Mouse (Mus musculus) stomach, embryonic 14.5 days (tissue): ENCODE results near the gene Mien1. TPM values are rescaled to one million over a fixed set of nuclear protein-coding genes. Genes with fewer than 3 reads are reported as not detected.

ENCODE experiments used
- ATAC-seq: fragments of 200-750 bp; cut with Nextera tagmentation; 2 replicates; pipeline ENCODE4 v1.8.0; 2017; ENCODE audit warnings: low read depth, moderate TSS enrichment; ENCODE audit not compliant: insufficient number of reproducible peaks, insufficient read depth, low FRiP score
- H3K27ac ChIP-seq: fragments of 300-500 bp; sonication (generic); 2 replicates; pipeline ENCODE4 v1.5.1; 2014; ENCODE audit warnings: mild to moderate bottlenecking, low read length, moderate library complexity, mixed read lengths
- H3K27me3 ChIP-seq: fragments of 300-500 bp; sonication (generic); 2 replicates; pipeline ENCODE4 v1.6.1; 2014; ENCODE audit warnings: low read length, control low read depth, mixed read lengths; ENCODE audit not compliant: control insufficient read depth, insufficient read depth
- H3K36me3 ChIP-seq: fragments of 300-500 bp; sonication (generic); 2 replicates; pipeline ENCODE4 v1.6.1; 2014; ENCODE audit warnings: mild to moderate bottlenecking, control low read depth, low read length, moderate library complexity, mixed read lengths; ENCODE audit not compliant: control insufficient read depth, insufficient read depth
- H3K4me1 ChIP-seq: fragments of 300-500 bp; sonication (generic); 2 replicates; pipeline ENCODE4 v1.6.1; 2014; ENCODE audit warnings: low read length, control low read depth, mixed read lengths; ENCODE audit not compliant: control insufficient read depth, insufficient read depth
- H3K4me2 ChIP-seq: fragments of 300-500 bp; sonication (generic); replicated peaks from 2 replicates; pipeline ENCODE4 v1.6.1; 2014; ENCODE audit warnings: low read depth, low read length, control low read depth
- H3K4me3 ChIP-seq: fragments of 300-500 bp; sonication (generic); 2 replicates; pipeline ENCODE4 v1.5.1; 2014; ENCODE audit warnings: low read depth, low read length, control low read depth
- H3K9ac ChIP-seq: fragments of 300-500 bp; sonication (generic); replicated peaks from 2 replicates; pipeline ENCODE4 v1.6.1; 2014; ENCODE audit warnings: low read depth, mild to moderate bottlenecking, control low read depth, low read length, moderate library complexity, mixed read lengths
- H3K9me3 ChIP-seq: fragments of 300-500 bp; sonication (generic); 2 replicates; pipeline ENCODE4 v1.6.1; 2016; ENCODE audit warnings: low read depth, low read length, control low read depth; ENCODE audit not compliant: control insufficient read depth
- WGBS: fragments of 180-500 bp; shearing (Covaris S2); extraction: QIAGEN DNeasy Blood & Tissue Kit; methylation state at CpG from one replicate; pipeline ENCODE4 v1.1.7; 2014; 5-methylcytosine and 5-hydroxymethylcytosine counted together
- polyA plus RNA-seq: library from polyadenylated mRNA; unstranded; fragments of >200 nt; fragmentation: Nextera tagmentation; extraction: Ambion mirVana; gene quantifications from 2 replicates; pipeline ENCODE4 v1.2.1, GENCODE M21; 2014

Gene Mien1
- polyA plus RNA-seq, 1 experiment from 2014 or later = 98.0 TPM

DNA sequence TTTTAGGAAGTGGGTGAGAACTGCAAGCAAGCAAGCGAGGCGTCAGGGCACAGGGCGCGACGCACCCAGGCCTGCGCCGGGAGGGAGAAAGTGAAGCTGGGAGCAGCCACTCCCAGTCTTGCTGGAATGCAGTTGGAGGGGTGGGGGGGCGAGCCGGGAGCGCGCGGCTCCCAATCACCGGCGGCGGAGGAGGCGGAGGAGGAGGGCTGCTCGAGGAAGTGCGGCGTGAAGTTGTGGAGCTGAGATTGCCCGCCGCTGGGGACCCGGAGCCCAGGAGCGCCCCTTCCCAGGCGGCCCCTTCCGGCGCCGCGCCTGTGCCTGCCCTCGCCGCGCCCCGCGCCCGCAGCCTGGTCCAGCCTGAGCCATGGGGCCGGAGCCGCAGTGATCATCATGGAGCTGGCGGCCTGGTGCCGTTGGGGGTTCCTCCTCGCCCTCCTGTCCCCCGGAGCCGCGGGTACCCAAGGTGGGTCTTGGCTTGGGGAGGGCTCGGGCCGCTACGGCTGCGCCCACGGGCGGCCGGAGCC, 26.5 kb downstream of the Mien1 start, which contains the start of gene Erbb2:
TSS of gene Erbb2 (plus strand) at position 198 of the 524 bp plus-strand sequence.
- H3K4me2 ChIP-seq = peak within 1 kb of the TSS; percentile 68
- no peaks in the 10 kb centered on the region for H3K36me3 ChIP-seq
- no peaks in the 10 kb centered on the region for H3K9me3 ChIP-seq
- H3K27ac ChIP-seq = peak within 1 kb of the TSS; percentile 96
- H3K4me1 ChIP-seq = peaks cover 38% of the 10 kb centered on the region
- peak within 1 kb of the TSS; percentile 90 for H3K4me3 ChIP-seq
- WGBS = under 1% methylated on average over 49 of the region's 49 CpGs
- ATAC-seq = peak; percentile 83
- H3K9ac ChIP-seq = peak within 1 kb of the TSS; percentile 95
- no peaks in the 10 kb centered on the region for H3K27me3 ChIP-seq

DNA sequence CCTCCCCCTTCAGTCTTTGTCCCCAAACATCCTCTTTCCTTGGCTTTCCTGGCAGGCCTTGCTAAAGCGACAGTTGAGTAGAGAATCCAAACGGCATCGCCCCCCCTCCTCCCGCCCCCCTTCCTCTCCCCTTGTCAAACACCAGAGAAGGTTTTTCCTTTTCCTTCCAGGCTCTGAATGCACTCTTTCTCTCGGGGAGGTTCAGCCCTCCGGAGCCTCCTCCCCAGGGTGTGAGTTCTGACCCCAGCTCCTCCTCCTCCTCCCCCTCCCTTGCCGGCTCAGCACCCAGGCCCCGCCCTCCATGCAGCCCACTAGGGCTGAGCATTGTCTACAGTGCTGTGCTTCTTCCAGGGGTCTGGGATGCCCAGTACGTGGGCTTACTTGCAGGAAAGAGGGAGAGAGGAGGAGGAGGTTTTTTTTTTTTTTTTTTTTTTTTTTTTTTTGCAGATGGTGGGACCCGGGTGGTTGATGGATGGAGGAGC, 29.4 kb downstream of the Mien1 start:
- 0% methylated on average over 10 of the region's 10 CpGs for WGBS
- H3K27ac ChIP-seq = peak overlapping the region; percentile 81; the same call in 1 of the 2 replicates
- H3K4me1 ChIP-seq = peaks cover 24% of the 10 kb centered on the region
- H3K36me3 ChIP-seq = no peaks in the 10 kb centered on the region
- H3K9me3 ChIP-seq = no peaks in the 10 kb centered on the region
- H3K9ac ChIP-seq = 0 out of 2 replicates have a peak overlapping the region, but pooled peaks have one; percentile 21
- no peaks in the 10 kb centered on the region for H3K27me3 ChIP-seq
- peak overlapping the region; percentile 35 for H3K4me2 ChIP-seq
- no peak overlapping the region for H3K4me3 ChIP-seq
- peak; percentile 50; the same call in 1 of the 2 replicates for ATAC-seq

DNA sequence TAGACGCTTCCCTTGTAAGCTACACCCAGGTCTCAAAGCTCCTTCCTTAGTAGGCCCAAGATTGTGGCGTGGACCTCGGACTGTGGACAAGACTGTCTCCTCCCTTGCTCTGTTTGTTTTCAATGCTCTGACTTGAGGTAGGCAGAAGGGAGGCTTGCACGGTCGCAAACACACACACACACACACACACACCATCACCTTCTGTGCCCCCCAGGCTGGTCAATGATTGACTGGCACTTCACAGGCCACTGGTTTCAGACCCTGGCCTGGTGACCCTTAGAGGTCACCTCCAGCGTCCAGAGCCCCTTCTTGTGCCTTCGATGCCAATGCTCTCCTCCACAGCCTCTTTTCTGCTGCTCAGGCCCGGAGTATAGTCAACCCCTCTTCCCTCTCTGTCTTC, 29.9 kb downstream of the Mien1 start:
- Histone ChIP-seq H3K9ac (0 out of 2 replicates have a peak overlapping the region, but pooled peaks have one; percentile 21), H3K9me3 (no peaks in the 10 kb centered on the region), H3K27me3 (no peaks in the 10 kb centered on the region), H3K27ac (peak overlapping the region; percentile 81; the same call in 1 of the 2 replicates), H3K4me3 (no peak overlapping the region), H3K36me3 (no peaks in the 10 kb centered on the region), H3K4me2 (peak overlapping the region; percentile 35), H3K4me1 (peaks cover 19% of the 10 kb centered on the region)
- WGBS = 47% methylated on average over 8 of the region's 8 CpGs
- peak; percentile 1; the same call in 1 of the 2 replicates for ATAC-seq

DNA sequence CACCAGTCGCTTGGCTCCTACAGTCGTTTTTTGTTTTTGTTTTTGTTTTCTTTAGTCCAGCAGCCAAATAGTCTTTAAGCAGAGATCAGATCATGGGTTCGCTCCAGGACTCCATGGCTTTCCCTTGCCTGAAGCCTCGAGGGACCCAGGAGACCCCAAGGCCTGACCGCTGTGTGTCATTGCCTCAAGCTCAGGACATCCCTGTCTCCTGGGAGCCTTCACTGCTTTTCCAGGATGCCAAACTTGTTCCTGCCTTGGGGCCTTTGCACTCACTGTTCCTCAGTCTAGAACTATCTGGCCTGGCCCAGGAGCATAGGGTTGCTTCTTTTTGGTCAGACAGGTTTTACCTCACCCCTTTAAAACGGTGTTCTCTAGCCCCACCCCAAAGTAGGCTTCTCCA, 32.2 kb downstream of the Mien1 start:
- 73% methylated on average over 6 of the region's 6 CpGs for WGBS
- ATAC-seq = no peak
- H3K27me3 ChIP-seq = no peaks in the 10 kb centered on the region

DNA sequence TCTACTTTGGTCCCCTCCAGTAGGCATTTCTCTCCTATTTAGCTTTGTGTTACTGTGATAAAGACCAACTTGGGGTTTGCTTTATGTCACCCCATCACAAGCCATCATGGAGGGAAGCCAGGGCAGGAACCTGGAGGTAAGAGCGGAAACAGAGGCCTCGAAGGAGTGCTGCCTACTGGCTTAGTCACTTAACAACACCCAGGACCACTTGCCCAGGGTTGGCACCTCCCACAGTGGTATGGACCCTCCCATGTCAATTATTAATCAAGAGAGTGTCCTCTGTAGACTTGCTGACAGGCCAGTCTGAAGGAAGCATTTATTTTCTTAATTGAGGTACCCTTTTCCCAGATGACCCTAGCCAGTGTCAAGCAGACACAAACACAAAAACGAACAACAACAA, 38.0 kb downstream of the Mien1 start:
- H3K4me3 ChIP-seq = peak overlapping the region; percentile 61
- WGBS = 55% methylated on average over 3 of the region's 3 CpGs

More for the DNA sequence above, 32.2 kb downstream of the Mien1 start:
- Histone ChIP-seq H3K4me3 (no peak overlapping the region), H3K27ac (no peak overlapping the region), H3K4me1 (peaks cover 13% of the 10 kb centered on the region), H3K9me3 (no peaks in the 10 kb centered on the region), H3K4me2 (no peak overlapping the region), H3K9ac (no peak overlapping the region), H3K36me3 (no peaks in the 10 kb centered on the region)

DNA sequence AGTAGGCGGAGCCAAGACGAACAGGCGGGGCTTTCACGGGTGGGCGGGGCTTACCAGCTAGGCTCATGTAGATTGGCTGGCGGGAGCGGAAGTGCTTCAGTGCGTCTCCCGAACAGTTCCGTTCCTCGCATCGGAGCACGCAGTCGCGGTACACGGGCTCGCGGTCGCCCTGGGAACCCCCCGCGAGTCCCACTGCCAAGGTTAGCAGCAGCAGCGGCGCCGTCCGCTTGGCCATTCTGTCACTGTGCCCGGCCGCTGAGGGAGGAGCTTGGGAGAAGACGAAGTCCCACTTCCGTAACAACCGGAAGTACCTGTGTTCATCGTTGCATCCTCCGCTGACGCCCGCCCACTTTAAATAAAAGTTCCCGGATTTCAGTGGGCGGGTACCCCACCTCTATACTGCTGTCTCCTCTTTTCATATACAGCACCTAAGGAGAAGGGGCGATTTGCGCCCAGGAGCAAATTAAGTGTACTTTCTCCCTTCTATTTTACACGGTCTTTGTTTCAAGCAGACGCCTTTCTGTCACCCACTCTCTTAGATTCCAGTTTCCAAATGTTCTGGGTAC, 38.5 kb downstream of the Mien1 start, which contains the start of gene Pgap3:
TSS of gene Pgap3 (minus strand) at position 330 of the 566 bp plus-strand sequence.
- under 1% methylated on average over 40 of the region's 40 CpGs for WGBS
- Histone ChIP-seq H3K27me3 (no peaks in the 10 kb centered on the region), H3K36me3 (no peaks in the 10 kb centered on the region), H3K4me1 (peaks cover 4% of the 10 kb centered on the region), H3K9ac (peak within 1 kb of the TSS; percentile 54), H3K4me2 (peak within 1 kb of the TSS; percentile 85), H3K4me3 (peak within 1 kb of the TSS; percentile 61), H3K9me3 (no peaks in the 10 kb centered on the region), H3K27ac (peak within 1 kb of the TSS; percentile 95)
- peak; percentile 88 for ATAC-seq

More for the DNA sequence above, 38.0 kb downstream of the Mien1 start:
- Histone ChIP-seq H3K9me3 (no peaks in the 10 kb centered on the region), H3K36me3 (no peaks in the 10 kb centered on the region), H3K4me1 (peaks cover 4% of the 10 kb centered on the region), H3K27ac (peak overlapping the region; percentile 95), H3K9ac (peak overlapping the region; percentile 54; the same call in 1 of the 2 replicates), H3K27me3 (no peaks in the 10 kb centered on the region), H3K4me2 (peak overlapping the region; percentile 85)
- no peak for ATAC-seq

DNA sequence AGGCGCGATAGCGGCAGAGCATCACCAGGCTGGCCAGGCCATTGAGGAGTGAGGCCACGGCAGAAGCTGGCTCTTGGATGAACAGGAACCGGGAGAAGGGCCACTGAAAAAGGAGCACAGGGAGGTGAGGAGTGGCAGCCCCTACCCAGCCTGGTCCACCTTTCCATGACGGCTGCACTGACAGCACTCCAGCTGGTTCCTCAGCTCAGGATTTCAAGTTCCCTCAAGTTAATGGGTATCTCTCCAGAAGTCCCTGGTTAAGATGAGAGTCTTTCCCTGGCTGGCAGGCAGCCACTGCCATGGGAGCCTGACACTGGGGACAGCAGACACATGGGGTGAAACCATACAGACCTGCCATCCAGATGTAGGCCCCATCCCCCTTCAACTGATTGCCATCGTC, 40.8 kb downstream of the Mien1 start:
- no peak for ATAC-seq
- Histone ChIP-seq H3K27me3 (no peaks in the 10 kb centered on the region), H3K27ac (no peak overlapping the region), H3K4me2 (no peak overlapping the region), H3K9ac (no peak overlapping the region), H3K4me1 (peaks cover 17% of the 10 kb centered on the region), H3K4me3 (no peak overlapping the region), H3K9me3 (no peaks in the 10 kb centered on the region), H3K36me3 (no peaks in the 10 kb centered on the region)
- 87% methylated on average over 7 of the region's 7 CpGs for whole genome bisulfite sequencing

DNA sequence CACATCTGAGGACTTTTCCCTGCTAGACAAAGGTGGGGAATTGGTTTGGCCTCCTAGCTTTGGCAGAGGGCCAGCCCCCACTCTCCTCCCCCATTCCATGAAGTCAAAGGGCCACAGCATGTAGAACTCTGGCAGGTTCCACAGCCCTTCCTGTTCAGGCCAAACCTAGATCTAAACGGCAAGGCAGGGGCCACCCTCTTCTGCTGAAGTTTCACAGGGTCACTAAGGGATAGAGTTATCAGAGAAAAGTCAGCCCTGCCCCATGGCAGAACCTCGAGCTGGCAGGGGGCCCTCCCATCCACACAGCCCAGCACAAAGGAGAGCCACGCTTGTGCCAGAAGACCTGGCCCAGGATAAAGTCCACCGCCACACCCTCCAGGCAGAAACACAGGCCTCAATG, 43.8 kb downstream of the Mien1 start:
- H3K9me3 ChIP-seq = no peaks in the 10 kb centered on the region
- no peak overlapping the region for H3K4me2 ChIP-seq
- H3K4me3 ChIP-seq = no peak overlapping the region
- peak overlapping the region; percentile 11 for H3K27ac ChIP-seq
- peak; percentile 65 for ATAC-seq
- 44% methylated on average over 4 of the region's 4 CpGs for WGBS
- peaks cover 22% of the 10 kb centered on the region; the same call in 1 of the 2 replicates for H3K4me1 ChIP-seq
- H3K27me3 ChIP-seq = no peaks in the 10 kb centered on the region
- H3K36me3 ChIP-seq = no peaks in the 10 kb centered on the region
- no peak overlapping the region for H3K9ac ChIP-seq
